Mouse (Mus musculus) kidney, adult 2 months (tissue): ENCODE data around the gene Hectd4.

Experiments used
- CTCF ChIP-seq: fragments of 200-500 bp; conservative IDR thresholded peaks from 2 replicates; pipeline ENCODE4 v1.5.1; 2011; ENCODE audit warnings: low read depth, mild to moderate bottlenecking, control low read depth, low read length, moderate library complexity, mixed read lengths; ENCODE audit not compliant: insufficient read depth, insufficient read length
- POLR2A ChIP-seq: fragments of 200-500 bp; IDR thresholded peaks from one replicate; pipeline ENCODE4 v1.6.1; 2011; ENCODE audit warnings: low read depth, low read length, control low read depth

- TF ChIP-seq POLR2A (no peak), CTCF (no peak)
Measured at GRCm38 (mm10) chr5:121407856-121408255, 187.8 kb downstream of the Hectd4 start.
